15 mouse cellular contexts compared by ENCODE assay signal in the genomic region with DNA sequence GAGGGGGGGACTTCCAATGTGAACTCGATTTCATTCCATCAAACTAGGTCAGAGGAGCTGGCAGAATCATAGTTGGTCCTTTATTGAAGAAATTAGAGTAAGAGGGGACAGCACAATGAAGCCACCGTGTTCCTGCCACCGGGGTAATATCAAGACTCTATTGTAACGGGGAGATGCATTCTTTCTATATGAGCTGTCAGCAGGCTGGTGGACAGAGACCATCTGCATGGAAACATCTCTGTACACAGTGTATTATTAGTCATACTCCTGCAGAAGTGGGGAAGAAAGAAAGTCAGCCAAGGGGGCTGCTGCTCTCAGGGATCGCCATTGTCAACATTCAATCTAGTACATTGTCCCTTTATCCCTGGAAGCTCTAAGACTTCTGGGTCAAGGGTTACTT.
"Had no signal": no experiment of that assay in that cellular context is flagged by ENCODE, and none has a peak within 500 bp of the region (broad histone marks: within the 10 kb centered on the region; RNA-seq: fewer than 3 reads in every experiment).

No protein-coding gene starts in this region.

- H3K27ac ChIP-seq: neural tube, embryonic 12.5 days; neural tube, embryonic 13.5 days; neural tube, embryonic 15.5 days; stomach, embryonic 15.5 days; stomach, postnatal 0 days had no signal

- H3K4me2 ChIP-seq: neural tube, embryonic 12.5 days; neural tube, embryonic 13.5 days; neural tube, embryonic 15.5 days; stomach, embryonic 15.5 days had no signal

- H3K4me3 ChIP-seq: neural tube, embryonic 12.5 days; neural tube, embryonic 13.5 days; neural tube, embryonic 15.5 days; stomach, embryonic 15.5 days had no signal

- DNase-seq: right cerebral cortex, adult 18-20 months; right cerebral cortex, postnatal 14 days; right cerebral cortex, postnatal 25 days; spleen, adult 18-20 months; thymus, adult 18-20 months; thymus, adult 2 months; thymus, postnatal 14 days; thymus, postnatal 25 days; thymus, postnatal 36 days; thymus, postnatal 4 days had no signal

- H3K4me1 ChIP-seq: neural tube, embryonic 12.5 days; neural tube, embryonic 13.5 days; neural tube, embryonic 15.5 days; stomach, embryonic 15.5 days had no signal

- H3K9ac ChIP-seq: neural tube, embryonic 12.5 days; neural tube, embryonic 13.5 days; neural tube, embryonic 15.5 days; stomach, embryonic 15.5 days had no signal

- H3K36me3 ChIP-seq: neural tube, embryonic 12.5 days; neural tube, embryonic 13.5 days; neural tube, embryonic 15.5 days; stomach, embryonic 15.5 days had no signal

- H3K27me3 ChIP-seq: neural tube, embryonic 12.5 days; neural tube, embryonic 13.5 days; neural tube, embryonic 15.5 days; stomach, embryonic 15.5 days had no signal

- H3K9me3 ChIP-seq: neural tube, embryonic 12.5 days; neural tube, embryonic 13.5 days; neural tube, embryonic 15.5 days; stomach, embryonic 15.5 days had no signal
